Mouse (Mus musculus): ENCODE data around the gene Krt7. TPM values are rescaled to one million over a fixed set of nuclear protein-coding genes. Genes with fewer than 3 reads are reported as not detected.

The Krt7 gene
- polyA plus RNA-seq (2012; fragmentation: generic; extraction: Trizol), result under 1 TPM; 0.47 to 0.51 TPM

DNA sequence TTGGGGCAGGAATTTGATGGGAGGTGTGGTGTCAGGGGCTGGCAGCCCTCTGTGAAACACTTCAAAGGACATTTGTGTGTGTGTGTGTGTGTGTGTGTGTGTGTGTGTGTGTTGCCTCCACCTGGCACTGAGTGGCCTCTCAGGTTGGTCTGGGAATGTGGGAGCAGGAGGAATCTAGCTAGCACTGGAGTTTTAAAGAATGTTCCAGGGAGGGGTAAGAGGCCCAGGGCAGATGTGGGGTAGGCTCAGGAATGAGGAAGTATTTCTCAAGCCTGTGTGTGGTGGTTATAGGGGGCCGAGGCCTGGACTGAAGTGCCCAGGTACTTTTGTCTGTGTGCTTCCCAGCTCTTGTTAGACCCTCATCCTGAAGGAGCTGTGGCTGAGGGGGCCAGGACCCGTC lies at the start of gene Krt7:
Gene Krt7 (plus strand): TSS at position 269 of the 400 bp plus-strand sequence.

DNA sequence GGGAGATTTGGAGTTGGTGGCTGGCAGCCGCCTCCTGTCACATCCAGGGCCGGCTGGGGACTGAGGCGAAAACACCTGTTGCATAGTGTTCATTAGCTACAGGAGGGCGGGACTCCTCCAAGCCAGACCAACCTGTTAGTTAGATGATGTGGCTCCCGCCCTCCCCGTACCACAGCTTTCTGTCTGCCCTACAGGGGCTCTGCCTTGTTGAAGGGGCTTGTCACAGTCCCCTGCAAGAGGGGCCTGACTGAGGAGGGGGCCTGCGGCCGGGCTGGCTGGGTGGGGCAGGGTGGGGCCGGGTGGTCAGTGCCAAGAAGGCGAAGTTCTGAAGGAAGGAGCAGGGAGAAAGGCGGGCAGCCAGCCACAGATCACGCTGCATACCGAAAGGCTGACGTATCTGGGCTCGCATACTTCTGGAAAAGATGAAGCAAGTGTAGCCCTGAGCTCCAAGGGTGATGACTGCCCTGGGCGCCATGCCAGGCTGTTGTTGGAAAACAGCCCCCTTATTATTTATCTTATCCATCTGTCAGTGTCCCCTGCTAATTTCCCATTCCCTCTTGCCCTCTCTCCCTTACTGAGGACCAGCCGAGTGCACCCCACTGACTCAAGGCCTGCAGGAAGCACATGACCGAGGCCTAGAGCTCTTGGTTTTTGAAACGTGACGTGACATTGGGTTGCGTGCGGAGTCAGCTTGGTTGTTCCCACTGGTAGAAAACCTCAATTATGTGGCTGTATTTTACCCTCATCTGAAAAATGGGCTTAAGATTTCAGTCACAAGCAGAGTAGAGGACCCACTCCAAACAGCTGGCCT lies 40.5 kb upstream of the Krt7 start, which contains the start of gene Krt80:
Gene Krt80 (minus strand): TSS at position 62 of the 811 bp plus-strand sequence.

DNA sequence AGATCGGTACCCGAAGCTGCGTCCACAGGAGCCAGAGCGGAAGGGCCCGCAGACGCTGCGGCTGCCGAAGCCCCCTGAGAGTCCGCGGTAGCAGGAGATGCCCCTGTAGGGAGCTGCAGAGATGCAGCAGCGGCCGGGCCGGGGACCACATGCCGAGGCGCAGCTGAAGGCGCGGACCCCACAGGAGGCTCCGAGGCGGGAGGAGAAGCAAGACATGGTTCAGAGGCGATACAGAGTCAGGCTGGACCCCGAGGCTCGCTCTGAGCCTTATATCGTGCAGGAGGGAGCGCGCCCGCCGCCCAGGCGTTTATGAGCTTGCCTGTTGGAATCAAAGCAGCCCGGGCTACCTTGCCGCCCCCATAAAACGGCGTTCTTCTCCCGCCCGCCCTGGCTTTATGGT lies 27.7 kb downstream of the Krt7 start, which contains the start of gene Krt87:
Gene Krt87 (minus strand): TSS at position 250 of the 400 bp plus-strand sequence.

DNA sequence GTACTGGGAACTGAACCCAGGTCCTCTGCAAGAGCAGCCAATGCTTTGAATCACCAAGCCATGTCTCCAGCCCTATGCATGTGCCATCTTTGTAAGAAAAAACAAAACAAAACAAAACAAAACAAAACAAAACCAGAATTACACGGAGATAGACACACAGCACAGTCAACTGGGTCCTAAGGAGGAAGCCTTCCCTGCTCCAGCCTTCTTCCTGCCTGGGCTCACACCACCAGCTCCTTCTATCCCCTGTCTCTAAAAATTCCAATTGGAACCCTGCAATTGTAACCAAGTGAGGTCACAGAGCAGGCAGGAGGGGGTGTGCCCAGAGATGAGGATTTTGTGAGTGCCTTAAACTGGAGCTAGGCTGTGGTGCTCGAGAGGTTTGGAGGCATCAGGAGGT lies 36.6 kb downstream of the Krt7 start, which contains the start of gene Krt88:
Gene Krt88 (plus strand): TSS at position 301 of the 400 bp plus-strand sequence.

DNA sequence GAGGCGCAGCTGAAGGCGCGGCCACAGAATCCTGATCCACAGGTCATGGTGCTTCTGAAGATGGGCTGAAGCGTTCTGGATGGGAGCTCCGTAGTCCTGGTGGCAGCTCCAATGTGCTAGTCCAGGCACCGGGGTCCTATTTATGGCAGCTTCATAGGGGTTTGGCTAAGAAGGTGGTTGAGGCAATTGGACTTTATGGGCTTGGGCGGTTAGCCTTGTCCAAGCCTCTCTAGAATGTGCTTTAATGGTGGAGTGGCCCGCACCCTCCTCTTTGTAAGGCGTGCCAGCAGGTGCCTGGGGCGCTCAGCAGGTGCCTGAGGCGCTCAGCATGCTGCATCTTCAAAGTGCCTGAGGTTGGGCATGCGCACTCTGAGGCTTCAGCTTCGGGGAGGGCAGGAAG lies 52.8 kb downstream of the Krt7 start, which contains the start of gene Krt81:
Gene Krt81 (minus strand): TSS at position 101 of the 400 bp plus-strand sequence.

DNA sequence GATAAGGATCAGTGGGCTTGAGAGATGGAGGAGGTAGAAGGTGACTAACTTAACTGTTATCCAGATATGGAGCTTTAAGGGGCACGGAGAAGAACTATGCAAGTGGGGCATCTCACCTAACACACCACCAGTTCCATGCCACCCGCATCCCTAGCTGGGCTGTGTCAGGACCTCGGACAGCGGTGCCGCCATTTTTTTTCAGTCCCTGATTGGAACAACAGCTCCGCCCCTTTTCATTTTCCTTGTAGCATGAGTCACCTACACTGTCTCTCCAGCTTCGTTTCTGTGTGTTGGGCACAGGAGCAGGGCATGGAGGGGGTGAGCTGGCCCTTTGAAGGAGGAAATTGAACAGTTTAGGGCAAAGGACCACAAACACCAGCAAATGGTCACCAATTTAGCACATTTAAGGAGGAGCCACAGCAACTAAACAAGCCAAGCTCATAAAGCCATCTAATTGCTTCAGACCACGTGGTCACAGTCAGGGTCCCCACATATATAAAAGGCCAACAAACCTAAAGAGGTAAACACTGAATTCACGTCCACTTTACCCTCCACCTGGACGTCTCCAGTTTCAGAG lies 62.2 kb downstream of the Krt7 start, which contains the start of gene Krt86:
Gene Krt86 (plus strand): TSS at position 527 of the 577 bp plus-strand sequence.

Other genes with a start within 250 kb of the Krt7 start
- gene Acvr1b, start 237.0 kb upstream of the Krt7 start, polyA plus RNA-seq (2012; fragmentation: generic; extraction: Trizol), result 1 to 10 TPM in 1 of 2 experiments, under 1 TPM in 1; 0.78 to 9.3 TPM
- 10 to 100 TPM in 1 of 2 experiments, 1 to 10 TPM in 1; 4.5 to 10.6 TPM for gene Grasp, start 186.9 kb upstream of the Krt7 start, polyA plus RNA-seq (2012; fragmentation: generic; extraction: Trizol)
- 10 to 100 TPM in 1 of 2 experiments, 1 to 10 TPM in 1; 1.4 to 12.1 TPM for gene Nr4a1, start 156.8 kb upstream of the Krt7 start, polyA plus RNA-seq (2012; fragmentation: generic; extraction: Trizol)
- gene Atg101, start 126.8 kb upstream of the Krt7 start, polyA plus RNA-seq (2012; fragmentation: generic; extraction: Trizol), result 10 to 100 TPM; 73.1 to 87.9 TPM
- under 1 TPM; 0.06 to 0.40 TPM for gene 6030408B16Rik, start 117.8 kb upstream of the Krt7 start, polyA plus RNA-seq (2012; fragmentation: generic; extraction: Trizol)
- 1 to 10 TPM in 1 of 2 experiments, under 1 TPM in 1; 0.46 to 5.3 TPM for gene Krt80, start 40.9 kb upstream of the Krt7 start, polyA plus RNA-seq (2012; fragmentation: generic; extraction: Trizol)
- gene Krt87, start 27.8 kb downstream of the Krt7 start, polyA plus RNA-seq (2012; fragmentation: generic; extraction: Trizol), result under 1 TPM; 0.08 to 0.27 TPM
- gene Krt88, start 36.7 kb downstream of the Krt7 start, polyA plus RNA-seq (2012; fragmentation: generic; extraction: Trizol), result under 1 TPM in 1 of 2 experiments, not detected in 1; 0.15 TPM
- under 1 TPM in 1 of 2 experiments, not detected in 1; 0.14 TPM for gene Krt81, start 52.7 kb downstream of the Krt7 start, polyA plus RNA-seq (2012; fragmentation: generic; extraction: Trizol)
- under 1 TPM in 1 of 2 experiments, not detected in 1; 0.06 TPM for gene Krt86, start 62.4 kb downstream of the Krt7 start, polyA plus RNA-seq (2012; fragmentation: generic; extraction: Trizol)
- under 1 TPM in 1 of 2 experiments, not detected in 1; 0.06 TPM for gene Krt83, start 80.5 kb downstream of the Krt7 start, polyA plus RNA-seq (2012; fragmentation: generic; extraction: Trizol)
- gene Gm49425, start 106.2 kb downstream of the Krt7 start, polyA plus RNA-seq (2012; fragmentation: generic; extraction: Trizol), result not detected
- gene Krt84, start 121.8 kb downstream of the Krt7 start, polyA plus RNA-seq (2012; fragmentation: generic; extraction: Trizol), result under 1 TPM in 1 of 2 experiments, not detected in 1; 0.04 TPM
- gene Krt82, start 139.6 kb downstream of the Krt7 start, polyA plus RNA-seq (2012; fragmentation: generic; extraction: Trizol), result not detected
- gene Krt90, start 151.9 kb downstream of the Krt7 start, polyA plus RNA-seq (2012; fragmentation: generic; extraction: Trizol), result not detected
- gene Krt75, start 162.9 kb downstream of the Krt7 start, polyA plus RNA-seq (2012; fragmentation: generic; extraction: Trizol), result not detected
- gene Gm5414, start 217.1 kb downstream of the Krt7 start, polyA plus RNA-seq (2012; fragmentation: generic; extraction: Trizol), result not detected
- not detected for gene Gm5478, start 236.3 kb downstream of the Krt7 start, polyA plus RNA-seq (2012; fragmentation: generic; extraction: Trizol)